Mouse (Mus musculus) C2C12 (cell line): ENCODE results near the gene Inpp5k.
A peak's percentile ranks its signal among the peaks of the same experiment; 100 is the strongest.

Experiments used
- CEBPB ChIP-seq: IDR thresholded peaks from one replicate; pipeline ENCODE4 v1.6.1; 2011; ENCODE audit warnings: low read depth, mild to moderate bottlenecking, control low read depth, moderate library complexity
- CTCF ChIP-seq: IDR thresholded peaks from one replicate; pipeline ENCODE4 v1.5.1; 2011; ENCODE audit not compliant: control insufficient read depth, insufficient read depth, insufficient read length
- FOSL1 ChIP-seq: IDR thresholded peaks from one replicate; pipeline ENCODE4 v1.8.0; 2011; ENCODE audit warnings: mild to moderate bottlenecking, low read length; ENCODE audit not compliant: poor library complexity, insufficient read depth, severe bottlenecking
- MAX ChIP-seq: IDR thresholded peaks from one replicate; pipeline ENCODE4 v1.6.1; 2011; ENCODE audit warnings: mild to moderate bottlenecking, control low read depth
- MYOD1 ChIP-seq: IDR thresholded peaks from one replicate; pipeline ENCODE4 v1.6.1; 2011; ENCODE audit warnings: low read depth; ENCODE audit not compliant: control insufficient read depth, insufficient read length
- MYOG ChIP-seq: IDR thresholded peaks from one replicate; pipeline ENCODE4 v1.6.1; 2011; ENCODE audit not compliant: control insufficient read depth, insufficient read length; ENCODE audit errors: extremely low read depth
- USF1 ChIP-seq: IDR thresholded peaks from one replicate; pipeline ENCODE4 v1.6.1; 2011; ENCODE audit warnings: low read depth, mild to moderate bottlenecking, control low read depth, moderate library complexity

- peak; percentile 50 for TF ChIP-seq MAX
- no peak for TF ChIP-seq CTCF
- peak; percentile 53 for TF ChIP-seq MYOD1
- TF ChIP-seq FOSL1, result no peak
- peak; percentile 36 for TF ChIP-seq USF1
- TF ChIP-seq CEBPB, result no peak
- TF ChIP-seq MYOG, result no peak
Observed at GRCm38 (mm10) chr11:75644684-75645083, 13.9 kb downstream of the Inpp5k start.
